Mouse (Mus musculus) embryo, embryonic 11 days (tissue): ENCODE data around the gene Myl6b.
"Not testable (repeated sequence)": the region's sequence is repeated elsewhere in the genome, so short reads cannot be mapped to it uniquely, and the experiment has no call there.

Source experiments
- DNase-seq: peaks from one replicate; pipeline ENCODE4 v3.0.0-alpha.2; 2015

Myl6b gene

DNA sequence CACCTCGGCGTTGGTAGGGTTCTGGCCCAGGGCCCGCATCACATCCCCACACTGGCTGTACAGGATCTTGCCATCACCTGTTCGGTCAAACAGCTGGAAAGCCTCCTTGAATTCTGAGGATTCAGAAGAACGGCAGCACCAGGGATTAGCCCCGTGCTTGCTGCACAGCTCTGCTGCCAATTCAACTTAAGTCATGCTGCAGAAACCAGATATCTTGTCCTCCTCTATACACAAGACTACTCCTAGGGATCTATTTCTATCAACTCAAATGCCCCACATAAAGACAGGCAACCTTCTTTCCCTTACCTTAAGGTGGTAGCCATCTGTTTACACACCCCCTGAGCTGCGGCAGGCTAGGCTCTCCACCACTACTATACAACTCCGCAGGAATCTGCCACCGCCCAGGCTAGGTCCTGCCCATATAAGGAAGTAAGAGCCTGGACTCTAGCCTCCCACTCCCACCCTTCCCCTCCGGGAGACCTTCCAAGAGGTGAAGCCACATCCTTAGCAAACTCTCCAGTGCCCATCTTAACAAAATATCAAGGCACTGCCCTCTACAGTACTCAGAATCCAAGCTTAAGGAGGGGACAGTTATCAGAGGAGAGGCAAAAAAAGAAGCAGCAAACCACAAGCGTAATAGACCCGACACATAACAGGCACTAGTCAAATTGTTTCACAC lies 5.7 kb downstream of the Myl6b start:
- DNase-seq, result peak; percentile 74

DNA sequence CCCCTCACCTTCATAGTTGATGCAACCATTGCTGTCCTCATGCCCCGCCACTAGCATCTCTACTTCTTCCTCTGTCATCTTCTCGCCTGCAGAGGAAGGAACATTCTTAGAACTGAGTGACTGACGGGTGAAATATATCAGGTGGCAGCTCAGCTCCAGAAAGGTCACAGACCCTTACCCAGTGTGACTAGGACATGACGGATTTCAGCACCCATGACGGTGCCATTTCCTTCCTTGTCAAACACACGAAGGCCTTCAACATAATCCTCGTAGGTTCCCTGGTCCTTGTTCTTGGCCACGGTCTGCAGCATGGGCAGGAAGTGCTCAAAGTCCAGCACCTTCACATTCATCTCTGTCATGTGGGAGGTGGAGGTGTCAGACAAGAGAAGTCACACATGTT lies 6.4 kb downstream of the Myl6b start:
- not testable (repeated sequence) for DNase-seq

GRCm38 (mm10) chr10:128491495-128491894 lies 7.0 kb downstream of the Myl6b start:
- DNase-seq, result no peak

GRCm38 (mm10) chr10:128490912-128491311 lies 7.6 kb downstream of the Myl6b start:
- no peak for DNase-seq

DNA sequence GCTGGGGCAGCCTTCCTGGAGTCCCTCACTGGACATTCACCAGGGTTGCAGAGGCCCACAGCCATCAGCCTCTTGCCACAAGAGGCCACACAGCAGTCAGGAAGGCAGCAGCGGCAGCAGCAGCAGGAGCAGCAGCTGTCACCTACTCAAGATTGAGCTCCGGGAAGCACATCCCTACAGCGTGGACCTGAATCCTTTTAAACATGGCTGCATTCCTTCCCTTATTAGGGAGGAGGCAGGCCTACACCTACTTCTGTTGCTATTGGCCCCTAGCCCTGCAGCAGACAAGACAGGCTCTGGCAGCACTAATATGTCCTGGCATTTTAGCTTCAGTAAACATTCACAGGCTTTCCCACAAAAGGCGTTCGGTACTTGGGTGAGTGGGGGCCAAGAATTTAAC lies 8.3 kb downstream of the Myl6b start:
- no peak for DNase-seq

- no peak for DNase-seq
Measured at GRCm38 (mm10) chr10:128489785-128490184, 8.7 kb downstream of the Myl6b start.

DNA sequence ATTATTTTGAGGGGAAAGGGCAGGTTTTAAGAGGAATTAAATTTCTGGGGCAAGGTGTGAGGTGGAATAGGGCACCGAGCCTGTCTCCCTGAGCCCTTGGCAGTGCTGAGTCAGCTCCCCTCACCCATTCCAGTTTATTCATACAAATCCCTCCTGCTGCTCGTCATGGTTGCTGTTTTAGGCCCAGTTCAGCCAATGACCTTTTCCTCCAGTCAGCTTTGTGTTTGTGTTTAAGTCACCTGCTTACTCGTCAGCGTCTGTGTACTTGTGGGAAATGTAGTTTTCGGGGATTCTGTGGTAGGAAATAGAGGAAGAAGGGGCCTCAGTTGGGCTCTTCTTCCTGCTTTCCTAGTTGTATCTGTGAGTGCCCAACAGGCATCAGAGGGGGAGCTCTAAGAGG lies 9.1 kb downstream of the Myl6b start:
- no peak for DNase-seq

DNA sequence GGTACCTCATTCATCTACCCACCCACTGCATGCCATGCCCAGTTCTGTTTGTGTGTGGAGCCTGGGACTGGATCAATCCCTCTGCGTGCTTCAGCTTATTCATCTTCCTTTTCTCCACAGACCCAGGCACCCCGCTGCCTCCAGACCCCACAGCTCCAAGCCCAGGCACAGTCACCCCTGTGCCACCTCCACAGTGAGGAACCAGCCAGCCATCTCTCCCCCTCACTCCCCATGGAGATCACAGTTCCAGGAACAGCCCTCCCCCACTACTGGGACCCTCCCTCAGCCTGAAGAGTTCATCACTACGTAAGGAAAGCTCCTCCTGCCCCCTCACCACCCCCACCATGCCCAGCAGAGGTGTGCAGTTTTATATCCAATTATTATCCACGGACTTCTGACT lies 9.7 kb downstream of the Myl6b start:
- no peak for DNase-seq

GRCm38 (mm10) chr10:128487861-128488712 lies 10.4 kb downstream of the Myl6b start:
- no peak for DNase-seq

DNA sequence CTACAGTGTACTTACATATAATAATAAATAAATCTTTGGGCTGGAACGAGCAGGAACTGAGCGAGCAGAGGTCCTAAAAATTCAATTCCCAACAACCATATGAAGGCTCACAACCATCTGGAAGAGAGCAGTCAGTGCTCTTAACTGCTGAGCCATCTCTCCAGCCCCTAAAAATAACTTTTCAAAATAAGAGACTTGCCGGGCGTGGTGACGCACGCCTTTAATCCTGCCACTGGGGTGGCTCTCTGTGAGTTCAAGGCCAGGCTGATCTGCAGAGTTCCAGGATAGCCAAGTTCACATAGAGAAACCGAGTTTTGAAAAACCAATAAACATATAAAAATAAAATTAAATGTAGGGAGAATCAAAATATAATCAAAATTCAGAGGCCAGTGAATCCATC lies 12.1 kb downstream of the Myl6b start:
- DNase-seq, result no peak

DNA sequence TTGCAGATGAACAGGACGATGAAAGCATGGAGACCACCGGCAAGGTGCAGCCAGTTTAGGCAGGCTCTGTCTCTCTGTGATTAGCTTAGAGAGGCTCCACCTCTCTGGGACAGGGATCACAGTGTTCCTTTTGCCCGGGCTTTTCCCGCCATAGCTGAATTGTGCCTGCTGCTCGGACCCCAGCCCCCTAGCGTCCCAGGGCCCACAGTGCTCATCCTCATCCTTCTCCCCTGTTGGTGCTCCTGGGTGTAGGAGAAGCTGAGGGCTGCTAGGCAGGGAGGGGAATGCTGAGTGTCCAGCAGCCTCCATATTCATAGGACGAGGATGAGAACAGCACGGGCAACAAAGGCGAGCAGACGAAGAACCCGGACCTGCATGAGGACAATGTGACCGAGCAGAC lies 24.1 kb downstream of the Myl6b start:
- DNase-seq, result no peak

GRCm38 (mm10) chr10:128460270-128460630 lies 38.2 kb downstream of the Myl6b start:
- DNase-seq, result peak; percentile 28

DNA sequence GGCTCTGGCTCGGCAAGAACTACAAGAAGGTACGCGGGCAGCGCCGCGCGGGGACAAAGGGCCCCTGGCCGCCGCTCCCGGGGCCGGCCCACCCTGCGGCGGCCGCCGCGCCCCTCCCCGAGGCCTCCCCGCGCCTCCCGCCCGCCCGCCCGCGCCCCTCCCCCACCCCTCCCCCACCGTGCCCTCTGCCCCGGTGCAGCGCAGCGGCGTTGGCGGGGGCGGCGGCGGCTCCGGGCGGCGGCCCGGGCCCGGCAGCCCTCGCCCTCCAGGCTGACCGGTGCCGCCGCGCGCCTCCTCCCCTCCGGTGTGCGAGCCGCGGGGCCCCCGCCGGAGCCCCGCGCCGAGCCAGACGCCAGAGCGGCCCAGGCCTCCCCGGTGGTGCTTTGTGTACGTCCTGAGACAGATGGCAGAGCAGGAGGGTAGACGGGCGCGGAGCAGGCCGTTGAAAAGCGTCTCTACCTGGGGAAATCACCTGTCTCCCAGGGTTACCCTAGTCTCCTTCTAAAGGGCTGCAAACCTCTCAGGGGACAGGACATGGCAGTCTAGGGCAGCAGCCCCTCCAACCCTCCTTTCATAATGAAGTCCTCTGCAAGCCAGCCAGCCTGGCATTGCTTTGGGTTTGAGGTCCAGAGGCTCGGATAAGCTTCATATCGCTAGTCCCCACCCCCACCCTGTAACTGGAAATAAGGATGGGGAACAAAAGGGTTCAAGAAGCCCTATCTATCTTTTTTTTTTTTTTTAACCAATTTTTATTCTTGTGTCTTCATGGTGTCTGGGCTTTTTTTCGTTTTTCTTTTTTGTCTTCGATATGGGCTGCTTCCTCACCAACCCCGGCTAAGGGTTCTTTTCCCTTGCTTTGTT lies 38.8 kb downstream of the Myl6b start:
- peak; percentile 58 for DNase-seq

DNA sequence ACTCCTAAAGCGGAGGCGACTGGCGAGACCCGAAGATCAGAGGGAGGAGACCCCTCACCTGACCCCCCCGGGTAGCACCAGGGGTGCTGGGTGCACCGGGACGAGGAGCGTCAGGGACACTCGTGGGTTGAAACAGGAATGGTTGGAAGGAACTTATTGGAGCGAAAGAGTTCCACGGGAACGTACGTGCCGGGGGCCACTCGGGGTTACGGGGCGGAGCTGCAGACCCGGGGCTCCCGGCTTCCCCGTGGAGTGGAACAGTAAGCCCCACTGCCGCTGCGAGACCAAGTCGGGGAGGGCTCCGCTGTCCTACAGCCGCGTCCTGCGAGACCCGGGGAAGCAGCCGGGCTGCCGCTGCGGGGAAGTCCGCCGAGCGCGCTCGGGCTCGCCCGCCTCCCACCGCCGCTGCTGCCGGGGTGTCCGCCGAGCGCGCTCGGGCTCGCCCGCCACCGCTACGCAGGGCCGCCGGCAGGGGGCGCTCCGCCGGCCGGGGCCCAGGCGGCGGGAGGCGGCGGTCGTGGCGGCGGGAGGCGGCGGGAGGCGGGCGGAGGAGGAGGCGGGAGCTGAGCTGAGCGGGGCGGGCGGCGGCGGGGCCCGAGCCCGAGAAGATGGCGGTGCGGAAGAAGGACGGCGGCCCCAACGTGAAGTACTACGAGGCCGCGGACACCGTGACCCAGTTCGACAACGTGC lies 39.6 kb downstream of the Myl6b start, which contains the start of gene Smarcc2:
Smarcc2 (plus strand) TSS at position 530 of the 690 bp plus-strand sequence.
- DNase-seq, result peak; percentile 90

DNA sequence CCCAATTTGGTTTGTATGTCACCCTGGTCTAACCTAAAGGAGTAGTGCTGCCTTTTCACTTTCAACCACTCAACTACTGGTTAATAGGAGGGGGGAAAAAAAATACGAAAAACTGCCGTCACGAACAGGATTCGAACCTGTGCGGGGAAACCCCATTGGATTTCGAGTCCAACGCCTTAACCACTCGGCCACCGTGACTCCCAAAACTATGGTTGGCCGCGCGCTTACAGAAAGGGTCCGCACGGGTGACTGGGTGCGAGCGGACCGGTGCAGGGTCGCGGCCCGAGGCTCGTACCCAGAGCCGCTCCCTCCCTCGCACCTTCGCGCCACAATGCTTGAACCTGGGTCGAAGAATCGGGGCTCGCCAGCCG lies 40.2 kb downstream of the Myl6b start:
- peak; percentile 90 for DNase-seq

GRCm38 (mm10) chr10:128457676-128458075 lies 40.8 kb downstream of the Myl6b start:
- no peak for DNase-seq

DNA sequence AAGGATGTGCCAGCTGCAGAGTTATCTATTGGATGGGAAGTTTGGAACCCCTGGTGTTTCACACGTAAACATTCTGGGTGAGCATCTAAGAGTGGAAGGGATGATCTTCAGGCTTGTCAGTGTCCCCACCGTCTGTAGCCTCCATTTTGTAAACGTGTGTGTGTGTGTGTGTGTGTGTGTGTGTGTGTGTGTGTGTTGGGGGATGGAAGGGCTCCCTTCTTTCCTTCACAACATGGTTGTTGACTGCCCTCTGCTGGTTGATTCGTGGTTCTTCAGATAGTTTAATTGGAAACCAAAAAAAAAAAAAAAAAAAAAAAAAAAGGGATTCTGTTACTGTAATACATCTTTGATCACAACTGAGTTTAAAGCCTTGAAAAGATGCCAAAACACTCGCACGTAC lies 43.2 kb downstream of the Myl6b start:
- peak; percentile 89 for DNase-seq

- DNase-seq, result no peak
Measured at GRCm38 (mm10) chr10:128454471-128454870, 44.0 kb downstream of the Myl6b start.

DNA sequence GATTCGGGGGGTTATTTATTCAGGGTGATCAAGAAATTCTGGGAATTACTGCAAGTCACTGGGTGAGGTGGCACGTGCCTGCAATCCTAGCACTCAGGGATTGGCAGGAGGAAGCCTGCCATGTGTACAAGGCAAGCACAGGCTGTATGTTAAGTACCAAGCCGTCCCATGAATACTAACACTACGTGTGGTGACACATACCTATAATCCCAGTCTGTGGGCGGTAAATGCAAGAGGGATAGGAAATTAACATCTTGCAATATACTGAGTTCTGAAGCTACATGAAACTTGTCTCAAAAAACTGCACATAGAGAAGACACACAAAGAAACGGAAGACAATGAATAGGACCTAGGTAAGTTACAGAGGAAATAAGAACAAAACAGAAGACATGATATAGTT lies 47.5 kb downstream of the Myl6b start:
- no peak for DNase-seq

DNA sequence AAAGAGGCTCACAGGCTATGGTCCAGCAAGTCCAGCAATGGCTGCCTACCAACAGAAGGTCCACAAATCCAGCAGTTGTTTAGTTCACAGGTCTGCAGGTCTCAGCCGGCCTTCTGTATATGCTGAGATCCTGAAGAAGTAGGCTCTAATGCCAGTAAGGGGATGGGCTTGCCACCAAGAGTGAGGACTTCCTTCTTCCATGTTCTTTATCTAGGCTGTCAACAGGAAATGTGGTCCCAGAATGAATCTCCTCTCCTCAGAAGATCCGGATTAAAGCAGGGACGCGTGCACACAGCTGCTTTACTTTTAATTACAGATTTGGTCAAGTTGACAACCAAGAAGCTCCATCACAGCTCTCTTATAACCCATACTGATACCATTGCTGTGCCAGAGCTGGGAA lies 53.1 kb downstream of the Myl6b start:
- DNase-seq, result no peak

DNA sequence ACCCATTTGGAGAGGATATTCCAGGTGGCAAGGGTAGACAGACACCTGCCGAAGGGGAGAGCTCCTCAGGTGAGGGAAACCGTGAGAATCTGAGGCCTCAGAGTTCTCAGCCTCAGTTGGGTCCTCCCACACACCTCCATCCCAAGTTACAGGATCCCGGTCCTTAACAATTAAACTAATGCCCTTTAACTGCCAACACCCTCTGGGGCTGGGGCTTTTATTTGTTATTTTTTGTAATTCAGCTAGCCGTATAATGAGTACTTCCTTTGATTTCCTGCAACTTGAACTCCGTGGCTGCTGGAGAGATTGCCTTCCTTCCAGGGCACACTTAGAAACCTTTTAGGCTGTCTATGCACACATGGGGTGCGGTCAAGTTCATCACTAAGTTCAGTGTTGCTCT lies 54.1 kb downstream of the Myl6b start:
- DNase-seq, result no peak
